Mouse (Mus musculus) limb, embryonic 14.5 days (tissue): ENCODE results near the gene Slf2. TPM values are rescaled to one million over a fixed set of nuclear protein-coding genes. Genes with fewer than 3 reads are reported as not detected.

Source experiments
- ATAC-seq: fragments of 200-750 bp; cut with Nextera tagmentation; 2 replicates; pipeline ENCODE4 v1.8.0; 2017; ENCODE audit warnings: low read depth, moderate number of reproducible peaks, moderate TSS enrichment; ENCODE audit not compliant: low FRiP score
- DNase-seq: peaks from one replicate; pipeline ENCODE4 v3.0.0-alpha.2; 2015; ENCODE audit warnings: low spot score
- H3K27ac ChIP-seq: fragments of 300-500 bp; sonication (generic); replicated peaks from 2 replicates; pipeline ENCODE4 v1.5.1; 2014; ENCODE audit warnings: low read depth, mild to moderate bottlenecking, low read length, moderate library complexity, mixed read lengths
- H3K27me3 ChIP-seq: fragments of 300-500 bp; sonication (generic); 2 replicates; pipeline ENCODE4 v1.6.1; 2014; ENCODE audit warnings: low read length, mixed read lengths; ENCODE audit not compliant: control insufficient read depth, insufficient read depth
- H3K36me3 ChIP-seq: fragments of 300-500 bp; sonication (generic); 2 replicates; pipeline ENCODE4 v1.6.1; 2014; ENCODE audit warnings: mild to moderate bottlenecking, low read length, moderate library complexity, mixed read lengths; ENCODE audit not compliant: control insufficient read depth, insufficient read depth
- H3K4me1 ChIP-seq: fragments of 300-500 bp; sonication (generic); 2 replicates; pipeline ENCODE4 v1.6.1; 2014; ENCODE audit warnings: antibody characterized with exemption, low read length, mixed read lengths; ENCODE audit not compliant: control insufficient read depth, insufficient read depth
- H3K4me2 ChIP-seq: fragments of 300-500 bp; sonication (generic); replicated peaks from 2 replicates; pipeline ENCODE4 v1.6.1; 2014; ENCODE audit warnings: low read depth, mild to moderate bottlenecking, low read length, moderate library complexity; ENCODE audit not compliant: severe bottlenecking
- H3K4me3 ChIP-seq: fragments of 300-500 bp; sonication (generic); replicated peaks from 2 replicates; pipeline ENCODE4 v1.5.1; 2014; ENCODE audit warnings: low read length
- H3K9ac ChIP-seq: fragments of 300-500 bp; sonication (generic); 2 replicates; pipeline ENCODE4 v1.6.1; 2014; ENCODE audit warnings: mild to moderate bottlenecking, low read depth, low read length, moderate library complexity; ENCODE audit not compliant: severe bottlenecking
- H3K9me3 ChIP-seq: fragments of 300-500 bp; sonication (generic); 2 replicates; pipeline ENCODE4 v1.6.1; 2016; ENCODE audit warnings: low read length; ENCODE audit not compliant: control insufficient read depth
- POLR2A ChIP-seq: fragments of 200-500 bp; IDR thresholded peaks from 2 replicates; pipeline ENCODE4 v1.8.0; 2012; ENCODE audit warnings: inconsistent platforms, mild to moderate bottlenecking, moderate library complexity, borderline replicate concordance; ENCODE audit not compliant: insufficient read depth, insufficient read length; ENCODE audit errors: extremely low read depth
- WGBS: fragments of 180-500 bp; shearing (Covaris S2); extraction: QIAGEN DNeasy Blood & Tissue Kit; methylation state at CpG from one replicate; pipeline ENCODE4 v1.1.7; 2014; 5-methylcytosine and 5-hydroxymethylcytosine counted together
- polyA plus RNA-seq, 2 experiments: library from polyadenylated mRNA; depleted of rRNA in 1 of 2; stranded (reverse) in 1 of 2; unstranded in 1 of 2; fragments of >200 nt; fragmentation: Nextera tagmentation in 1 of 2; extraction: Ambion mirVana in 1 of 2; gene quantifications; 2 replicates each; pipeline versions ENCODE4 v1.2.1 to v1.2.3; 2012 to 2014

The Slf2 gene
- polyA plus RNA-seq, 2 experiments: 35.0 to 39.1 TPM

GRCm38 (mm10) chr19:45031780-45032179 lies 100.8 kb downstream of the Slf2 start:
- no peak for TF ChIP-seq POLR2A
- DNase-seq (peak; percentile 91), ATAC-seq (peak; percentile 21; the same call in 1 of the 2 replicates)
- no peak overlapping the region for H3K4me2 ChIP-seq
- H3K27me3 ChIP-seq: no peaks in the 10 kb centered on the region
- 17% methylated on average over 4 of the region's 4 CpGs for WGBS
- H3K9me3 ChIP-seq: no peaks in the 10 kb centered on the region
- H3K4me3 ChIP-seq: no peak overlapping the region
- H3K36me3 ChIP-seq: peaks cover 24% of the 10 kb centered on the region
- no peak overlapping the region for H3K9ac ChIP-seq
- no peak overlapping the region for H3K27ac ChIP-seq
- H3K4me1 ChIP-seq: 0 out of 2 replicates have a peak, but pooled peaks cover 4% of the 10 kb centered on the region

Other genes starting within 250 kb of the Slf2 start
- gene Pax2, start 175.1 kb upstream of the Slf2 start, polyA plus RNA-seq (2012; rRNA removed): 0.05 and 0.10 TPM in 2 replicates
- gene Pax2, start 175.1 kb upstream of the Slf2 start, polyA plus RNA-seq (2014; fragmentation: Nextera tagmentation; extraction: Ambion mirVana): not detected in 2 replicates
- gene Sema4g, start 58.0 kb downstream of the Slf2 start, polyA plus RNA-seq (2012; rRNA removed): 61.3 and 79.8 TPM in 2 replicates
- gene Sema4g, start 58.0 kb downstream of the Slf2 start, polyA plus RNA-seq (2014; fragmentation: Nextera tagmentation; extraction: Ambion mirVana): 5.4 and 7.3 TPM in 2 replicates
- gene Twnk, start 74.5 kb downstream of the Slf2 start, polyA plus RNA-seq (2012; rRNA removed): 13.6 and 15.9 TPM in 2 replicates
- 12.5 and 13.3 TPM in 2 replicates for gene Twnk, start 74.5 kb downstream of the Slf2 start, polyA plus RNA-seq (2014; fragmentation: Nextera tagmentation; extraction: Ambion mirVana)
- 67.6 and 78.9 TPM in 2 replicates for gene Mrpl43, start 75.3 kb downstream of the Slf2 start, polyA plus RNA-seq (2012; rRNA removed)
- gene Mrpl43, start 75.3 kb downstream of the Slf2 start, polyA plus RNA-seq (2014; fragmentation: Nextera tagmentation; extraction: Ambion mirVana): 55.0 and 61.3 TPM in 2 replicates
- gene Lzts2, start 83.3 kb downstream of the Slf2 start, polyA plus RNA-seq (2012; rRNA removed): 87.0 and 123 TPM in 2 replicates
- gene Lzts2, start 83.3 kb downstream of the Slf2 start, polyA plus RNA-seq (2014; fragmentation: Nextera tagmentation; extraction: Ambion mirVana): 64.7 and 75.6 TPM in 2 replicates
- gene Pdzd7, start 114.6 kb downstream of the Slf2 start, polyA plus RNA-seq (2012; rRNA removed): 0.85 and 0.99 TPM in 2 replicates
- gene Pdzd7, start 114.6 kb downstream of the Slf2 start, polyA plus RNA-seq (2014; fragmentation: Nextera tagmentation; extraction: Ambion mirVana): 0.26 and 0.47 TPM in 2 replicates
- 44.9 and 48.0 TPM in 2 replicates for gene Sfxn3, start 116.4 kb downstream of the Slf2 start, polyA plus RNA-seq (2012; rRNA removed)
- 30.5 and 32.5 TPM in 2 replicates for gene Sfxn3, start 116.4 kb downstream of the Slf2 start, polyA plus RNA-seq (2014; fragmentation: Nextera tagmentation; extraction: Ambion mirVana)
- gene Kazald1, start 144.1 kb downstream of the Slf2 start, polyA plus RNA-seq (2012; rRNA removed): 20.5 and 22.9 TPM in 2 replicates
- gene Kazald1, start 144.1 kb downstream of the Slf2 start, polyA plus RNA-seq (2014; fragmentation: Nextera tagmentation; extraction: Ambion mirVana): 31.1 and 33.1 TPM in 2 replicates
- 0.68 and 0.82 TPM in 2 replicates for gene Tlx1, start 219.5 kb downstream of the Slf2 start, polyA plus RNA-seq (2012; rRNA removed)
- 0.18 and 0.55 TPM in 2 replicates for gene Tlx1, start 219.5 kb downstream of the Slf2 start, polyA plus RNA-seq (2014; fragmentation: Nextera tagmentation; extraction: Ambion mirVana)